Mouse (Mus musculus) cerebellum, adult 2 months (tissue): ENCODE measurements around the gene Slc41a3.
"Not testable (repeated sequence)": the region's sequence is repeated elsewhere in the genome, so short reads cannot be mapped to it uniquely, and the experiment has no call there.

Experiments used
- CTCF ChIP-seq: fragments of 200-500 bp; IDR thresholded peaks from 2 replicates; pipeline ENCODE4 v1.5.1; 2011; ENCODE audit warnings: low read depth, mild to moderate bottlenecking, control low read depth, low read length, moderate library complexity, borderline replicate concordance; ENCODE audit not compliant: insufficient read depth
- POLR2A ChIP-seq: fragments of 200-500 bp; IDR thresholded peaks from 2 replicates; pipeline ENCODE4 v1.6.1; 2011; ENCODE audit warnings: low read length, control low read depth, borderline replicate concordance; ENCODE audit not compliant: insufficient read depth

- TF ChIP-seq CTCF, POLR2A: not testable (repeated sequence)
These were observed 51.9 kb downstream of the Slc41a3 start for GRCm38 (mm10) chr6:90656344-90656850.
